Mouse (Mus musculus): ENCODE measurements at regions not wholly inside any gene's neighbourhood (a gene's known extent, or its start where the extent isn't known, plus 50 kb on each side); places are given as distances from the start of the nearest gene placed in this dataset.

- no peak for TF ChIP-seq CTCF (IDR thresholded peaks at IDR 0.05; ENCODE audit: low read depth)
- TF ChIP-seq EP300 (IDR thresholded peaks at IDR 0.05; ENCODE audit: low read depth), result no peak
Observed at GRCm38 (mm10) chr1:57608423-57608679, 165.6 kb upstream of the Spats2l start.
